Mouse (Mus musculus): ENCODE measurements around the gene Ankrd9.

GRCm38 (mm10) chr12:110977896-110978606 lies 789 bp downstream of the Ankrd9 start:
- no peak for TF ChIP-seq CTCF (IDR thresholded peaks at IDR 0.05; ENCODE audit: low read depth, low read length)
- no peak for TF ChIP-seq POLR2AphosphoS5 (IDR thresholded peaks at IDR 0.05; ENCODE audit: insufficient replicate concordance, low read depth, low read length)
